Mouse (Mus musculus) thymus, postnatal 10 days (tissue): ENCODE data around the gene Orm2.

ENCODE experiments used
- DNase-seq, 2 experiments: peaks; one replicate each; pipeline ENCODE4 v3.0.0; 2021; ENCODE audit warnings: low spot score in 2 of 2

Orm2 gene

GRCm38 (mm10) chr4:63377483-63377882 lies 15.2 kb downstream of the Orm2 start:
- no peak for DNase-seq

GRCm38 (mm10) chr4:63382676-63383369 lies 20.6 kb downstream of the Orm2 start:
- DNase-seq: no peak

GRCm38 (mm10) chr4:63383474-63383873 lies 21.2 kb downstream of the Orm2 start:
- DNase-seq: no peak

- no peak for DNase-seq
Observed at GRCm38 (mm10) chr4:63384262-63384661, 22.0 kb downstream of the Orm2 start.

DNA sequence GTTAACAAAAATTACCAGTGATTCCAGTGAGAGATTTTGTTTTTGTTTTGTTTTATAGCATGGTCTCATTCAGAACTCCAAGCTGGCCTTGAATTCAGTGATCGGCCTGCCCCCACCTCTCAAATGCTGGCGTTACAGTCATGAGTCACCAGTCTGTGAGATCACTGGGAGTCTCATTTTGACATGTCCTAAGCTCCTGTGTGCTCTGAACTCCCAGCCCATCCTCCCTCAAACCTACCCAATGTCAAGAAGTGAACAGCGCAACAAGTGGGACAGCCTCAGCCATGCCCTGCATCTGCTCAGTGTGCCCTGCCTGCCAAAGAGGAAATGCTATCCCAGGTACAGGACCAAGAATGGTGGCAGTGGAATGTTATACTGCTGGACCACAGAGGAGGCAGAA lies 23.0 kb downstream of the Orm2 start:
- DNase-seq: peak in 1 of 2 experiments; percentile 19

DNA sequence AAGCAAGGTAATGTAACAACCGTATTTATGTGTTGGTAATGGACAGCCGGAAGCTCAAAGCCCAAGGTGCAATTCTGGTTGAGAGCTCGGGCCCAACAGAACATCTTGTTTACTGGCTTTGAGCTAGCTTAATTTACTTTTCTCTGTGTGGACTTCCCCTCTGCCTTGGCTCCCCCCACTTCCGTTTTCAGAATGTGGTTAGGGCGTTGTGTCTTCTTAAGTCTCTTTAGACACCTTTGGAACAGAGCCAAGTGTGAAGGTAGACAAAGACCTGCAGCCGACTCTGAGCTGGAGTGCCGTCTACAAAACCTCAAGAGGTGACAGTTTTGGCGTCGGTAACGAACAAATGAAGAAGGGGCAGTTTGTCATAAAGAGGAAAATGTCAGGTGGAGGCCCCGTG lies 23.5 kb downstream of the Orm2 start:
- DNase-seq: peak; percentile 79 to 88

DNA sequence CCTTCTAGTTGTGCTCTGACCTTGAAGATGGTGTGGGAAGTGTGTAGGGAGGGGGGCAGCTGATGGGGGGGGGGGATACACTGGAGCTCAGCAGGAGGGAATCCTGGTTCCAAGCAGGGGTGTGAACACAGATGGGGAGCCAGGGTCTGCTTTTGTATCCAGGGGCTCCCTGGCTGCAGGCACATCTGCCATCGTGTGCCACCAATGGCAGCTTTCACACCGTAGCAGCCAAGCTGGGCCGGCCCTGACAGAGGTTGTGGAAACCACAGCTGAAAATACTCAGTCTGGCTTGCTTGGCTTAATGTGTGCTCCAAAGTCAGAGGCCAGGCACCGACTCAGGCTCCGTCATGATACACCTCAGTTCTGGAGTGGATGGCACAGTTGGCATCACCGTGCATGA lies 25.8 kb downstream of the Orm2 start:
- DNase-seq: no peak

DNA sequence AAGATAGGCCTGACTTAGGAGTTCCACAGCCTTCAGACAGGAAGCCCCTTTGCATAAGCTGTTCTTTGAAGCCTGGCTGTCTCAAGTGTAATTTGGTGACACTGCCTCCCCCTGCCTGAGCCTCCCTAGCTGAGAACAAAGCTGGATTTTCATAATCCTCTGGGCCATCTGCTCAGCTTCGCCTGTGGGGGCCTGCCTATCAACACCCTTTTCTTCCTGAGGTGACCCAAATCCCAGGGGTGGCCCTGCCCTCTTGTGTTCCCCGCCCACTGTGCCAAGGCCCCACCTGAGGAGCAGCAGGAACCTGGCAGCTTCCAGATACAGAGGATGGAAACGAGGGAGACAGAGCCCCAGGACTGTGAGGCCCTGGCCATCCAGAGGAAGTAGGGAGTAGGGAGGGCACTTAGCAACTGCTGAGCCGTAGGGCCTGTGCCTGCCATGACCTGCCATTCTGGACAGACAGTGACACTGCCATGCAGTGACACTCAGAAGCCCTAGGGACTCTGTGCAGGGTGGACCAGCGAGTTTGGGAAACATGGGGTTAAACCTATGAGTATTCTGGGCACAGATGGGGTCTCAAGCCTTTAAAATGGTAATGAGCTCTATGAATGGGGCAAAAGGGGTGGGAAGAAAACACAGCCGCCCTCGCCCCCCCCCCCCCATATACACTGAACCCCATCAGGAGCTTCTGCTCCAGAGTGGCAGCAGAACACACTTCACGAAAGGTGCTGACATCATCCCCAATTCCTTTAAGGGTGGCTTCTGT lies 27.1 kb downstream of the Orm2 start:
- DNase-seq: peak; percentile 58 to 61

GRCm38 (mm10) chr4:63389887-63390528 lies 27.8 kb downstream of the Orm2 start:
- no peak for DNase-seq

GRCm38 (mm10) chr4:63391322-63391721 lies 29.1 kb downstream of the Orm2 start:
- DNase-seq: peak; percentile 60 to 61

DNA sequence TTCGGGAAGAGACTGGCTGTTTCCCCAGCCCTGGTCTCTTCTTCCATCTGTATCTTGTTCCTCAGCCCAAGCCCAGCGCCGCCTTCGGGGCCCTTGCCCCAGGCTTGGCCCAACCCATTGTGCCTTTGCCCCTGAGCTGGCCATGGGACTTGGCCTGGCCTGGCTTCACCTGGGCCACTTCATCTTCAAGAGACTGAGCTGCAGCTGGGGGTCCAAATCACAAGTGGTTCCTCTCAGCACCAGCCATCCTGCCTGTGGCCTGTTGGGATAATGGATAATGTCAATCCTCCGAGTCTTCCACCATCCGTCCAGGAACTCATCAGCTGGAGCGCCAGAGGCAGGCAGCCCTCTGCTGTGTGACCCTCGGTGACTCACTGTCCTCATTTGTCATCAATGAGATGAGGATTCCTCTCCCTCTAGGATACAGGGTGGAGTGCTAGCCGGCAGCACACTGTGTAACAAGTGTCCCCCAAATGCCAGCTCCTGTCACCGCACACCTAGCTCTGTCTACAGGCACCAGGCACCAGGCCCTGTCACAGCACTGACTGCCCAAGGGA lies 35.8 kb downstream of the Orm2 start:
- no peak for DNase-seq

DNA sequence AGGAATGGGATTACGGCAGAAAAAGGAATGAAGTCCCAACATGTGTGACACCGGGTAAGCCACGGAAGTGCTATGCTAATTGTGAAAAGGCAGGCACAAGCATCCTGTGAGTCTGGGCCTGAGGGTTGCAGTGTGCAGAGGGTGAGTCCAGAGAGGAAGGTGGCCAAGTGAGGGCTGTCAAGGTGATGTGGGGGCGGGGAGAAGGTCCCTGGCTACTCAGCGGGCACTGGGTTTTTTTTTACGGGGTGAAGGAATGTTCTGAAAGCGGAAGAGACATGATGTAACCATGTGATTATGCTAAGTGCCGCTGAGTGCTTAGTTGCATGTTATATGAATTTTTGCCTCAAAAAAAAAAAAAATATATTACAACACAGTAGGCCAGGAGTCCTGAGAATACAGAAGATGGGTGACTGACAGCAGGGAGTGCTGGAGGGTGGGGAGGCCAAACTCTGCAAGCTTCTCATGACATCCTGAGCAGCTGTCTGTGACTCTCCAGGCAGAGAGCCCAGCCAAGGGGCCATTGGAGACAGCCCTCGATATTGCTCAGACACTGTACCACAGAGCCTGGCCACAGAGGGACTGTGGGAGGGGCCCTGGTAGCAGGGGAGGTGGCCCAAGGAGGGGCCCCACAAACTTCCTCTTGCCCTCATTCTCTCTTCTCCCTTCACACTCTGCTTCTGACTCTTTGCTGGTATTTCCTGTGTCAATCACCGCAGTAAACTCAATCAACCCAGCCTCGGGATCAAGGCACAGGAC lies 36.8 kb downstream of the Orm2 start:
- DNase-seq: peak; percentile 36 to 41

DNA sequence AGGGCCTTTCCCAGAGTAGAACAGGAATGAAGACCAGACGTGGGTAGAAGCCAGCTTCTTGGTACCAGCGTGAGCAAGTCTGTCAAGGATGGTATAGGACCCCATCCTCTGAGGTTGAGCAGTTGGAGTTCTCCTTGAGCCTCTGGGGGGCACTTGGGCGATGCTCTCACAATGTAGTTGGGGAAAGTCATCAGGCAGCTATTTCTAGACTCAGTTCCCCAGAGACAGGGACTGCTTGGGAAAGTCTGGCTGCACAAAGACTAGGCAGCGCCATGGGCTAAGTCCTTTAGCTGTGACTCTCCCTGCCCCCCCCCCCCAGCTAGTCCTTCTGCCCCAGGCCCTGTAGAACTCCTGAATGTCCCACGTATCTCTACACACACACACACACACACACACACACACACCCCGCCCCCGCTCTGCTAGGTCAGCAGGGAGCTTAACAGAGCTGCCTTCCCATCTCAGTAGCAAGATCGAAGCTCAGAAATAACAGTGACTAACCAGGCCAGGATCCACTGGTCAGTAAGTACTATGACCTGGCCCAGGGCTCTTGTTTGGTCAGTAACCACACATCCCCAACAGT lies 37.5 kb downstream of the Orm2 start:
- no peak for DNase-seq

DNA sequence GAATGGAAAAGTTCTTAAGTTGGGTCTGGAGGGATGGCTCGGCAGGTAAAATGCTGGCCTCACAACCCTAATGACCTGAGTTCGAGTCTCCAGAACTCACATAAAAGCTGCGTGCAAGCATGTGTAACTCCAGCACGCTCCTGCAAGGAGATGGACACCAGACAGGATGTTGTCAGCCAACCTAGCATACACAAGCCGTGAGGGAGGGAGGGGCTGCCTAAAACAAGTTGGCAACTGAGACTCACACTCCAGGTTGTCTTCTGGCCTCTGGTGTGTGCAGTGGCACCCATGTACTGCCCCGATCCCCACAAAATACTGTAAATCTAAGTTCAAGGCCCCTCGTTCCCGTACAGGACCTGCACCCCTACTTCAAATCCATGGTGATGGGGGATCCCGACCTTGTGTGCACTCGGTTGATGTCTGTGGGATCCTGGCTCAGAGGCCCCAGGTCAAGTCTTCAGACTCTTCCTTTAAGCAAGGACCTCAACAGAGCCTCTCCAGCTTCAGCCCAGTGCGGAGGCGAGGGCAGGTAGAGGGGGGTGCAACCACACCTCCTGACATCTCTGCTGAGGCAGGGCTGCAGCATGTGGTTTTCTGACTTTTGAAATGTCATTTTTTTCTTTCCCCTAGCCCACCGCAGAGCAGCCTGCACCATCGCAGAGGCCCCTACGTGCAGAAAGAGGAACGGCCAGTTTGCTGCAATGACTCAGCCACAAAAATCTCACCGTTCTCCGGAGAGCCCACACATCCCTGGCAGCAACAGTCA lies 38.5 kb downstream of the Orm2 start:
- peak; percentile 58 for DNase-seq

- DNase-seq: no peak
Observed at GRCm38 (mm10) chr4:63401620-63402019, 39.4 kb downstream of the Orm2 start.

GRCm38 (mm10) chr4:63402056-63402455 lies 39.8 kb downstream of the Orm2 start:
- DNase-seq: no peak

DNA sequence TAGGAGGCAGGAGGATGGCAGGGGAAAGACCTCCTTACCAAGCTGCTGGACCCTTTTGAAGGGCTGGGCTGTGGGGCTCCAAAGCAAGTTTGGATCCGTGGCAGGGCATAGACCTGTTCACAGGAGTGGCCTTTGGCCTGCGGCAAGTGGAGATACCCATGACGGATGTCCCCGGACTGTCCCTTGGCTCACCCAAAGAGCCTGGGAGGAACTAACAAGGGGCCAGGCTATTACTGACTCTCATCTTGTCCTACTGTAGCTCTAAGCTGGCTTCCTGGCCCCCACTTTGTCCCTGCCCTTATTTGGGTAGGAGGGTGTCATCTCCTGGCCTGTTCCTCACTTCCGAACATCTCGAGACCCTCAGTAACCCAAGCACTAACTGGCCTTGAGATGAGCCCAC lies 40.3 kb downstream of the Orm2 start:
- no peak for DNase-seq

DNA sequence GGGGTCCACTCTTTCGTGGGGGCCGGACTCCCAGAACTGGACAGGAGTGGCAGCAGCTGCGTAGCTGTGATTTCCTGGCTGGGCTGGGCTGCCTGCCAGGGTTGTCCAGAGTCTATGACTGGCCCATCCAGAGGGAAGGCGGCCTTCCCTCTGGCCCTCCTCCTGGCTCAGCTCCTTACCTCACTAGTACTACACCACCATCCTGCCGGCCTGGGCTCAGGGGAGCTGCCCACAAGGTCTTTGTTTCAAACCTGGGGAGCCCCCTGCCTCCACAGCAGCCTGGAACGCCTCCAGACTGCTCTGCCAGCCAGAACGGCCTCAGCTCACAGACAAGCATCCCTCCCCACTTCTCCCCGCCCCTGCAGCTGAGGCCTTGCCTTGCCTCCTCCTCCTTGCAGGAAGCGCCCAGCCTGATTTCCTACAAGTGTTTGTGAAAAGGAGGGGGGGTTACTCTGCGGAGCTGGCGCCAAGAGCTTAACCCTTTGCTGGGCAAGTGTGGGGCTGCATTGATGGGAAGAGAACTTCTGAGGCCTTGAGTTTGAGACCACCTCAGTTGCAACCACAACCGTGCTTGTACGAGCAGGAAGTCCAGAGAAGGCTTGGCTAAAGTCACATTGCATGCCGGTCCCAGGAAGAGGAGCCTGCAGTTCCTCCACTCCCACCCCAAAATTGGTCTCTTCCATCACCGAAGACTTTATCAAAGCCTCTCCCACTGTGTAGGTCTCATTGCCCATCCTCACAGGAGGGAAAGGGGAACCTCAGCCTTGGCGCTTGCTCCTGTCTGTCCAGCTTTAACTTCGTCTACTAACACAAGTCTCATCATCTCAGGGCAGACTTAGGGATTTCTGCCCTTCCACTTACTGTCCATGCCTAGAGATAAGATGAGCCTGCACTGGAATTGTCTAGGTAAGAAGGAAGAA lies 41.1 kb downstream of the Orm2 start, which contains the start of gene Akna:
Akna (minus strand) TSS at position 315 of the 920 bp plus-strand sequence.
- peak; percentile 84 for DNase-seq

GRCm38 (mm10) chr4:63404205-63404604 lies 42.0 kb downstream of the Orm2 start:
- DNase-seq: peak; percentile 54 to 61
